Mouse (Mus musculus): ENCODE data around the gene Zfp217.
"Not testable (repeated sequence)": the region's sequence is repeated elsewhere in the genome, so short reads cannot be mapped to it uniquely, and the experiment has no call there.

Zfp217 gene

DNA sequence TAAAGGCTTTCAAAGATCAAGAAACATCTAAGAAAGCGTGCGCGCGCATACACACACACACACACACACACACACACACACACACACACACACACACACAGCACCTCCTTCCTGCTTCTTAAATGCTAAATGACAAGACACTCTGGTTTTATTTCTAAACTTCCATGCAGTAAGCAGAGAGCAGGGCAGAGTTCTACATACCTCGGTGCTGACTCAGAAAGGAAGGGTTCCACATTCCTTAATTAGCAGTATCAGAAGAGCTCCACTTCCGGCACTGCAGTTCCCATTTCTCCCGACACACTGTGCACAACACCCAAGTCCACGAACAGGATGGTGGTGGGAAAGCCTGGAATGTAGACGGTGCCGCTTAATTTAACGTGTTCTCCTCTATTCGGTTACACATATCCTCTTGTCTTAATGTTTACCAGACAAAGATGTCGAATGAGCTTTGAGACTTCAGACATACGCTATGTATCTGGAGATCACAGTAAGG is at the start of gene Zfp217:
TSS of gene Zfp217 (minus strand) at position 443 of the 493 bp plus-strand sequence.
- no peak for DNase-seq (ENCODE audit: low spot score)

- no peak for DNase-seq (ENCODE audit: low spot score)
These were observed 47.7 kb upstream of the Zfp217 start for GRCm38 (mm10) chr2:170195542-170196089.

DNA sequence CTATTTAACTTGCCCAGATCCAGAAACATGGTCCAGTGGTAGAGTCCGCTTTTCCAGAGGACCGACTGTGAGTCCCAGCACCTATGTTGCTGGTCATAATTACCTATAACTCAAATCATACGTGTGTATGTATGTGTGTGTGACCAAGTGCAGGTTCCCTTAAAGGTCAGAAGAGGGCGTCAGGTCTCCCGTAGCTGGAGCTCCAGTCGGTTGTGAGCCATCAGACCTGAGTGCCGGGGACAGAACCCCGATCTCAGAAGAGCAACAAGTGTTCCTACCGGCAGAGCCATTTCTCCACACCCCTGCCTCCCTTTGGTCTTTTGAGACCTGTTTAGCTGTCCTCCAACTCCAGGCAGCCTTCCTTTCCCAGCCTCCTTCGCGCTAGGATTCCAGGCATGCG is 46.9 kb upstream of the Zfp217 start:
- DNase-seq (ENCODE audit: low spot score) = no peak

GRCm38 (mm10) chr2:170193850-170194249 is 45.9 kb upstream of the Zfp217 start:
- DNase-seq (ENCODE audit: low spot score) = no peak

DNA sequence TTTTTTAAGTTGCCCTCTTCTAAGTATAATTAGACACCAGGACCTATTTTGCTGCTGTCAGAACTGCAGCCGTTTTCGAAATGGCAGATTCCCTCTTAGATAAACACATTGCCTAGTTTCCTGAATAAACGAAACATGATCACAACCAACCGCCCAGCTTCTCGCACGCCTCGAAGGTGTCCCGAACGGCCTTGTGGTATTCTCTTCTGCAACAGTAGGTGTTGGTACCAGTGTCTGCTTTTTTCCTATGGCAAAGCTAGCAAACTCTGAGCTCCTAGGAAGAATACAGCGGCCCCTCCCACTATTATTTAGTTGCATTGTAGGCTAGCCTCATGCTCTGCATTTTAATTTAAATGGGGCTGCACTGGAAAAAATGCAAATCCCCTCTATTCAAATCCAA is 45.3 kb upstream of the Zfp217 start:
- no peak for DNase-seq (ENCODE audit: low spot score)

- no peak for DNase-seq (ENCODE audit: low spot score)
These were observed 44.8 kb upstream of the Zfp217 start for GRCm38 (mm10) chr2:170192731-170193149.

- no peak for DNase-seq (ENCODE audit: low spot score)
These were observed 40.8 kb upstream of the Zfp217 start for GRCm38 (mm10) chr2:170188721-170189120.

- no peak for DNase-seq (ENCODE audit: low spot score)
These were observed 37.4 kb upstream of the Zfp217 start for GRCm38 (mm10) chr2:170185137-170185837.

DNA sequence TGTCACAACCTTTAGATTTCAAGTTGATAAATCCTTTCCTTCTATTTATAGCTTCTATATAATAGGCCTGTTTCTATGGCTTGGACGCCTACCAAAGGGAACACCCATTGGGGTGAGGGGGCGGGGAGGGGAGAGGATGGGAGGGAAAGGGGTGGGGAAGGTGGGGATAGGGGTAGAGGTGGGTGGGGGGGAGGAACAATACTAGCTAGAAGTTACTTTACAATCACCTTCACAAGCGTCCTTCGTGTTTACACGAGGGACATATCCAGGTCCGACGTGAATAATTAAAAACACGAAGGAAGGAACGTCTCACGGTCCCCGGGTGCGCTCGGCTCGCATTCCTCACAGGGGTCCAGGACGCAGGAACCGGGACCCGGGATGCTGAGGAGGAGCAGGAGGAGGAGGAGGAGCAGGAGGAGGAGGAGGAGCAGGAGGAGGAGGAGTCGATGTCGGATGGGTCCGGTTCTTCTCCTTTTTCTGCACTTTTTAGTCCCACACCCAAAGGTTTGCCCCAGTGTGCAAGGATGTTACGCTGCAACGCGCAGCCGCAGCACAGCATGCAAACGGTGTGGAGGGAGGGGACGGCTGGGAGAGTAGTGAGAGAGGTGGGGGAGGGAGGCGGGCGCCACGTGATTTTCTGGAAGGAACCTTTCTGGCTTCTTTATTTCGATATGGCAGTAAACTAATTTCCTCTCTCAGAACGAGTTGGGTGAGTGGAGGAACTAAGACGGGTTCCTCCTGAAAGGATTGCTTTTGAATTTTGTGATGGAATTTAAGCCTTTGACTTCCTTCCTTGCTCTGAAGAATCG is 36.5 kb upstream of the Zfp217 start:
- peak; percentile 47 for DNase-seq (ENCODE audit: low spot score)

GRCm38 (mm10) chr2:170183851-170184174 is 35.9 kb upstream of the Zfp217 start:
- no peak for DNase-seq (ENCODE audit: low spot score)

DNA sequence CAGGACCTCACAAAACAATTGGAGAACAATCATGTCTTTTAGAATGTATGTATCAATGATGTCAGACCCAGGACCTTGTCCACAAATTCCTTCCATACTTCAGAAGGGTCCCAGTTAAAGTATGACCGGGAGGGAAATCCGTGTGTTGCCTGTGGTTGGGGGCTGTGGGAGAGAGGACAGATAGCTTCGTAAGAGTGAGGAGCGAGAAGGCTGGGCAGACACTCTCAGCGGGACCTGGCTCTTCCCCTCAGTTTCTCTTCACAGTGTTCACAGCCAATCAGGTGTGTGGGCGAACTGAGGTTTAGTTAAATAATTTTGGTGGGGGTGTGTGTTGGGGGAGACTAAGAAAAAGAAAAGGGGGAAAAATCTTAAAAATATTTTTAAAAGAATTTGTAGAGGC is 34.0 kb upstream of the Zfp217 start:
- DNase-seq (ENCODE audit: low spot score) = no peak

- DNase-seq (ENCODE audit: low spot score) = not testable (repeated sequence)
These were observed 32.9 kb upstream of the Zfp217 start for GRCm38 (mm10) chr2:170180769-170181168.

DNA sequence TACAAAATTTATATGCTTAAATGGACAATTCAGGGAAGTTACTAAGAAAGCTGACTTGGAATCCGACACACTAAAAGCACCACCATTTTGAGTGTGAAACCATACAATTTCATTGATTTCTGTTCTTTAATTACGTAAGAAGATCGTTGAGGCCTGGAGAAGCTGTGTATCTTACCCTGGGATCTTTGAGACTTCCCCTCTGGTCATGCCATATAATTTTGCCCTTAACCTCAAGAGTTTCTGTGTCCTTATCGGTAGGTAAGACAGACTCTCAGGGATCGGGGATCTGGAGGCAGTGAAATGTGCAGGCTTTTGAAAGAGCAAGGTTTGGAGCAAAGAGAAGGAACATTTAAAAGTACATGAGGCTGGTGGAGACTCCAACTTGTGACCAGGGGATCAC is 31.4 kb upstream of the Zfp217 start:
- no peak for DNase-seq (ENCODE audit: low spot score)

GRCm38 (mm10) chr2:170177323-170177722 is 29.4 kb upstream of the Zfp217 start:
- DNase-seq (ENCODE audit: low spot score) = no peak

- DNase-seq (ENCODE audit: low spot score) = no peak
These were observed 28.5 kb upstream of the Zfp217 start for GRCm38 (mm10) chr2:170176284-170176926.

- no peak for DNase-seq (ENCODE audit: low spot score)
These were observed 27.8 kb upstream of the Zfp217 start for GRCm38 (mm10) chr2:170175661-170176150.

DNA sequence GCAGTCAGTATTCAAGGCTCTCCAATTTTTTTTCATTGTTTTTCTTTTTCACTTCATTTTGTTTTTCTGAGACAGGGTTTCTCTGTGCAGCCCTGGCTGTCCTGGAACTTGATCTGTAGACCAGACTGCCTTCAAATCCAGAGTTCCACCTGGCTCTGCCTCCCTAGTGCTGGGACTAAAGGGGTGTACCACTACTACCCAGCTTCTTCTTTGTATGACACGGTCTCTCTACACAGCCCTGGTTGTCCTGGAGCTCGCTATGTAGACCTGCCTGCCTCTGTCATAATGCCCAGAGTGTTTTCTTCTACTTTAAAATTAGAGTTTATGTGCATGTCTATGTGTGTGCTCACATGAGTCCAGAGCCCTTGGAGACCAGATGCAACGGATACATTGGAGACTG is 27.3 kb upstream of the Zfp217 start:
- no peak for DNase-seq (ENCODE audit: low spot score)

- no peak for DNase-seq (ENCODE audit: low spot score)
These were observed 21.2 kb upstream of the Zfp217 start for GRCm38 (mm10) chr2:170169062-170169461.

GRCm38 (mm10) chr2:170165649-170166048 is 17.7 kb upstream of the Zfp217 start:
- DNase-seq (ENCODE audit: low spot score) = no peak

- no peak for DNase-seq (ENCODE audit: low spot score)
These were observed 16.0 kb upstream of the Zfp217 start for GRCm38 (mm10) chr2:170163671-170164462.

- no peak for DNase-seq (ENCODE audit: low spot score)
These were observed 12.1 kb upstream of the Zfp217 start for GRCm38 (mm10) chr2:170159795-170160568.

All from urinary bladder, postnatal 25 days (tissue).